Mouse (Mus musculus): Measurements from ENCODE around the gene Slc5a4b. TPM values are rescaled to one million over a fixed set of nuclear protein-coding genes. Genes with fewer than 3 reads are reported as not detected.

Gene Slc5a4b
- polyA plus RNA-seq, 1 experiment from 2014 or later: not detected

DNA sequence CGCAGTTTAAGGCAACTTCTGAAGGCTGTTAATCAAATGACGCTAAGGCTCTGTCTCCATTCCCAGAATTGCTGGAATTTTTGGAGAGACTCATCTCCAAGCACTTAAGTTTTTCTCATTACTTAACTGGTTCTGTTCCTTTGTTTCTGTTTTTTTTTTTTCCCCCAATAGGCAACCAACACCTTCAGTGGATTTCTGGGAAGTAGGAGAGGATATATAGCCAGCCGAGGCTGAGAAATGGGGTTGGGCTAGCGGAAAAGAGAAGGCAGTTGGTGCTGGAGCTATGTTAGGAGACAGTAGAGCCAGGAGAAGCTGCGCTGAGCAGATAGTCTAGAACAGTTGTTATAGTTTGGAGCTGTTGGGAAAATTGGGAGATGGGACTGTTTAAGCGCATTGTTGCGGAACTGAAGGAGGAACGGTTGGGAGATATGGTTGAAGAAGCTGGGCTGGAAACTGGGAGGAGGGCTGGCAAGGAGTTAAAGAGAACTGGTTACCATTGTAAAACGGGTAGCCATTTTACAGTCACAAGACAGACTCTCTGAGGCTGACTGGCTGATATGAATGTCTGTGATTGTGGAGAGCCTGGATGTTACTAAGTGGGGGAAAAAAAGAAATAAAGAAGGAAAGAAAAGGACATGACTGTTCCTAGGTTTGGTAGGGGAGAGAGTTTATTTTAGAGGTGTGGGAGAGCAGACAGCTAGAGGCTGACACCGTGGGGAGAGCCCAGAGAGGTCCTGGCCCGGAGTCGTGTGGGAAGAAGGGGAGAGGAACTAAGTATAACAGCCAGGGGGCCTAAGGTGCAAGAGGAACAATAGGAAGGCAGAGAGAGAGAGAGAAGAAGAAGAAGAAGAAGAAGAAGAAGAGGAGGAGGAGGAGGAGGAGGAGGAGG, 83.4 kb downstream of the Slc5a4b start:
- ATAC-seq (replicated peaks; ENCODE audit: low FRiP score, low TSS enrichment, low read depth): no peak
- Histone ChIP-seq H3K27me3 (replicated peaks; ENCODE audit: control insufficient read depth, insufficient read depth, low read length) (no peaks in the 10 kb centered on the region), H3K27ac (ENCODE audit: low read depth) (peak overlapping the region; percentile 47), H3K4me3 (ENCODE audit: low read depth, low read length) (no peak overlapping the region), H3K9me3 (ENCODE audit: control insufficient read depth, low read length) (no peaks in the 10 kb centered on the region), H3K36me3 (ENCODE audit: control insufficient read depth, insufficient read depth, low read length) (no peaks in the 10 kb centered on the region), H3K4me2 (ENCODE audit: low read length) (no peak overlapping the region), H3K9ac (ENCODE audit: low read length) (no peak overlapping the region), H3K4me1 (replicated peaks; ENCODE audit: control insufficient read depth, insufficient read depth, low read length) (peaks cover 2% of the 10 kb centered on the region; the same call in 1 of the 2 replicates)
- WGBS: 54% methylated on average over 12 of the region's 12 CpGs
- no peak for DNase-seq (ENCODE audit: low spot score)

DNA sequence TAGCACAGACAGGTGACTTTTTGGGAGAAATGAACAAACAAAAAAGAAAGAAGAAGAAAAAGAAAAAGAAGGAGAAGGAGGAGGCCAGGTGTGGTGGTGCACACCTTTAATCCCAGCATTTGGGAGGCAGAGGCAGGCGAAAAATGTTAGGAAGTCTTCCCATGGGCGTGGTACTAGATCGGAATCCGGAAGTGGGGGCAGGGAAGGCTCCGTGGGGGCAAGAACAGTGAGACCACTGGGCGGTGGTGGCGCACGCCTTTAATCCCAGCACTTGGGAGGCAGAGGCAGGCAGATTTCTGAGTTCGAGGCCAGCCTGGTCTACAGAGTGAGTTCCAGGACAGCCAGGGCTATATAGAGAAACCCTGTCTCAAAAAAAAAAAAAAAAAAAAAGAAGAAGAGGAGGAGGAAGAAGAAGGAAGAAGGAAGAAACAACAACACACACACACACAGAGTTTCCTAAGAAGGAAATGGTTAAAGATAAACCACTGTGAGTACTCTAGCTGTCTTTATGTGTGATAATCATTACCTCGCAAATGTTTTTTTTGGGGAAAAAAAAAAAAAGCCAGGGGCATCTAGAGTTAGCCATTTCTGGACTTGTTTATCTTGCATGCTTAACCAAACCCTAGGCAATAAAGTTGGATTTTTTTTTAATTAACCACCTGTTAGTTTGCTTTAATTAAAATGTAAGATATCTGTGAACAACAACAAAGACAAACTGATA, 85.1 kb downstream of the Slc5a4b start:
- H3K4me3 ChIP-seq (ENCODE audit: low read depth, low read length): no peak overlapping the region
- H3K36me3 ChIP-seq (ENCODE audit: control insufficient read depth, insufficient read depth, low read length): no peaks in the 10 kb centered on the region
- H3K4me2 ChIP-seq (ENCODE audit: low read length): no peak overlapping the region
- WGBS: 93% methylated on average over 10 of the region's 10 CpGs
- no peaks in the 10 kb centered on the region; the same call in 1 of the 2 replicates for H3K4me1 ChIP-seq (replicated peaks; ENCODE audit: control insufficient read depth, insufficient read depth, low read length)
- H3K27ac ChIP-seq (ENCODE audit: low read depth): no peak overlapping the region
- H3K9ac ChIP-seq (ENCODE audit: low read length): no peak overlapping the region
- no peaks in the 10 kb centered on the region for H3K9me3 ChIP-seq (ENCODE audit: control insufficient read depth, low read length)
- DNase-seq (ENCODE audit: low spot score) (no peak), ATAC-seq (replicated peaks; ENCODE audit: low FRiP score, low TSS enrichment, low read depth) (no peak)
- no peaks in the 10 kb centered on the region for H3K27me3 ChIP-seq (replicated peaks; ENCODE audit: control insufficient read depth, insufficient read depth, low read length)

DNA sequence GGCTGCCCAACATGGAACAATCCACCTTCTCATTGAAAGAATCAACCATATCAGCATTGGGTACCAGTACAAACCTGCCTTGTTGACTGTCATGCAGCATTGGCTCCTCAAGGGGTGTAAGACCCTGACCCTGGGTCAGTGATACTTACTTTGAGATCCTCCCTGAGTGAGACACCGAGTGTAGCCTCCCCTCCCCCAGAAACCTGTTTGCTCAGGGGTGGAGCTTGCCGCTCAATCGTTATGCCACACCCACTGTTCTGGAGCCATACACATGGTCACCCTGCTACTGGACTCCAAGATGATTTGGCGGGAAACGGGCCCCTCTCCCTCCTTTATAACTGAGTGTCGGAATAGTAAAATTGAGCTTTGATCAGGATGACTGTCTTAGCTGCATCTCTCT, 86.8 kb downstream of the Slc5a4b start:
- H3K36me3 ChIP-seq (ENCODE audit: control insufficient read depth, insufficient read depth, low read length): no peaks in the 10 kb centered on the region
- no peak overlapping the region for H3K27ac ChIP-seq (ENCODE audit: low read depth)
- no peaks in the 10 kb centered on the region for H3K27me3 ChIP-seq (replicated peaks; ENCODE audit: control insufficient read depth, insufficient read depth, low read length)
- DNase-seq (ENCODE audit: low spot score) (no peak), ATAC-seq (replicated peaks; ENCODE audit: low FRiP score, low TSS enrichment, low read depth) (no peak)
- H3K9ac ChIP-seq (ENCODE audit: low read length): no peak overlapping the region
- H3K4me3 ChIP-seq (ENCODE audit: low read depth, low read length): no peak overlapping the region
- H3K4me2 ChIP-seq (ENCODE audit: low read length): no peak overlapping the region
- WGBS: 93% methylated on average over 6 of the region's 6 CpGs
- H3K4me1 ChIP-seq (replicated peaks; ENCODE audit: control insufficient read depth, insufficient read depth, low read length): no peaks in the 10 kb centered on the region; the same call in 1 of the 2 replicates
- no peaks in the 10 kb centered on the region for H3K9me3 ChIP-seq (ENCODE audit: control insufficient read depth, low read length)

DNA sequence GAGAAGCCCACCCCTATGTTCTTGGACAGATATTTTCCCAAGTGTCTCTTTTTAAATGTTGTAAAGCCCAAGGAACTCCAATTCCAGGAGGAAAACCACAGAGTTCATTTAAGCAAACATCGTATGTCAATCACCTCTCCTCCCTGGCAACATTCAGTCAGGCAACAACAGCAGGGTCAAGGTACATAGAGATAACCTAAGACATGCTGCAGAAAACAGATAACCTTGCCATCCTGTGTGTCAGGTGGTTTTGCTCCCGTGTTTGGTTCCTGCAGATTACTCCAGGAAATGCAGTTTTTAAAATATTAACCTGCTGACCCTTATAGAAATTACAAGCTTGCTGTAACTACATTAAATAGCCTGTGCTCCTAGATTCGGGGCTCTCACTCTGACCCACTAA, 89.0 kb downstream of the Slc5a4b start:
- H3K36me3 ChIP-seq (ENCODE audit: control insufficient read depth, insufficient read depth, low read length): no peaks in the 10 kb centered on the region
- H3K4me1 ChIP-seq (replicated peaks; ENCODE audit: control insufficient read depth, insufficient read depth, low read length): no peaks in the 10 kb centered on the region
- ATAC-seq (replicated peaks; ENCODE audit: low FRiP score, low TSS enrichment, low read depth): no peak
- no peak overlapping the region for H3K27ac ChIP-seq (ENCODE audit: low read depth)
- no peak overlapping the region for H3K9ac ChIP-seq (ENCODE audit: low read length)
- WGBS: 47% methylated on average over 3 of the region's 3 CpGs
- H3K4me2 ChIP-seq (ENCODE audit: low read length): no peak overlapping the region
- H3K4me3 ChIP-seq (ENCODE audit: low read depth, low read length): no peak overlapping the region
- H3K27me3 ChIP-seq (replicated peaks; ENCODE audit: control insufficient read depth, insufficient read depth, low read length): no peaks in the 10 kb centered on the region
- H3K9me3 ChIP-seq (ENCODE audit: control insufficient read depth, low read length): no peaks in the 10 kb centered on the region
- DNase-seq (ENCODE audit: low spot score): no peak

DNA sequence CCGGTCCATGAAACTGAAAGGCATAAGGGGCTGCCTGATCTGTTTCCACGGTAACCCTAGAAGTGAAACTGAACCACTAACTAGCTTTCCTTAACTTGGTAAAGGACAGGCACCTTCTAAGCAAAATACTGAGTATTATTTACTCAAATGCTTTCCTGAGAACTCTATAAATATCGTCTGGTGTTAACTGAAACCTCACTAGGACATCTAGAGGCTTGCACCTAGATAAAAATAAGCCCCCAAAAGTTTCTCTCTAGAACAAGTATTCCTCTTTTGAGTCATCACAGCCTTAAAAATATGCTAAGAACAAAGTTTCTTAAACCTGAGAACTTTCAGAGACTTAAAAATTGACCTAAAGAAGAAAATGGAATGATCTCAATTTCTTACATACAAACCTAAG, 93.9 kb downstream of the Slc5a4b start:
- H3K36me3 ChIP-seq (ENCODE audit: control insufficient read depth, insufficient read depth, low read length): no peaks in the 10 kb centered on the region
- no peak overlapping the region for H3K4me2 ChIP-seq (ENCODE audit: low read length)
- no peak overlapping the region for H3K9ac ChIP-seq (ENCODE audit: low read length)
- no peak for ATAC-seq (replicated peaks; ENCODE audit: low FRiP score, low TSS enrichment, low read depth)
- no peaks in the 10 kb centered on the region for H3K27me3 ChIP-seq (replicated peaks; ENCODE audit: control insufficient read depth, insufficient read depth, low read length)
- H3K27ac ChIP-seq (ENCODE audit: low read depth): no peak overlapping the region
- H3K4me1 ChIP-seq (replicated peaks; ENCODE audit: control insufficient read depth, insufficient read depth, low read length): no peaks in the 10 kb centered on the region
- 87% methylated on average over 3 of the region's 3 CpGs for WGBS
- no peak overlapping the region for H3K4me3 ChIP-seq (ENCODE audit: low read depth, low read length)
- H3K9me3 ChIP-seq (ENCODE audit: control insufficient read depth, low read length): no peaks in the 10 kb centered on the region
- no peak for DNase-seq (ENCODE audit: low spot score)

DNA sequence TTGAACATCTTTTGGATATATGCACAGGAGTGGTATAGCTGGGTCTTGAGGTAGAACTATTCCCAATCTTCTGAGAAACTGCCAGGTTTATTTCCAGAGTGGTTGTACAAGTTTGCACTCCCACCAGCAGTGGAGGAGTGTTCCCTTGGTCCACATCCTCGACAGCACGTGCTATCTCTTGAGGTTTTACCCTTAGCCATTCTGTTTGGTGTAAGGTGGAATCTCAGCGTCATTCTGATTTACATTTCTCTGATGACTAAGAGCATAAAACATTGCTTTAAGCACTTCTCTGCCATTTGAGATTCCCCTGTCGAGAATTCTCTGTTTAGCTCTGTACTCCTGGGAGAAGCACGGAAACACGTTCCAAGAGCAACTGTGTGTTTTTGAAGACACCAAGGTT, 97.8 kb downstream of the Slc5a4b start:
- no peak overlapping the region for H3K9ac ChIP-seq (ENCODE audit: low read length)
- H3K4me1 ChIP-seq (replicated peaks; ENCODE audit: control insufficient read depth, insufficient read depth, low read length): no peaks in the 10 kb centered on the region
- WGBS: 73% methylated on average over 6 of the region's 6 CpGs
- no peak overlapping the region for H3K4me3 ChIP-seq (ENCODE audit: low read depth, low read length)
- H3K27me3 ChIP-seq (replicated peaks; ENCODE audit: control insufficient read depth, insufficient read depth, low read length): no peaks in the 10 kb centered on the region
- ATAC-seq (replicated peaks; ENCODE audit: low FRiP score, low TSS enrichment, low read depth) (no peak), DNase-seq (ENCODE audit: low spot score) (no peak)
- H3K4me2 ChIP-seq (ENCODE audit: low read length): no peak overlapping the region
- H3K36me3 ChIP-seq (ENCODE audit: control insufficient read depth, insufficient read depth, low read length): no peaks in the 10 kb centered on the region
- no peaks in the 10 kb centered on the region for H3K9me3 ChIP-seq (ENCODE audit: control insufficient read depth, low read length)
- no peak overlapping the region for H3K27ac ChIP-seq (ENCODE audit: low read depth)

DNA sequence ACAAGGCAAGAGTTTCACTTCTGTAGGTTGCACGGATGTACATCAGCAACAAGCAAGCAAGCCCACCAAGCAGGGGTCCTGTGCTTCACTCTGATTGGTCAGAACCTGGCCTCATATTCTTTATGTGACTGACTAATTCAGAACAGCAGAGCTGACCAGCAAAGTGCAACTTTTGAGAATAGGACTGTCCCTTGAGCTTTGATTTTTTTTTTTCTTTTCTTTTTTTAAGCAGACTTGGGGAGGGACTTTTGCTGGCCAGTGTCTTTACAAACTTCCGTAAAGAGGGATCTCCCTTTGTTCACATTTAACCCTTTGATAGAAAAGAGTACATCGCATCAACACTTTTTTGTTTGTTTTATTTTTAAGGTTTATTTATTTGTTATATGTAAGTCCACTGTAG, 100.9 kb downstream of the Slc5a4b start:
- Histone ChIP-seq H3K9me3 (ENCODE audit: control insufficient read depth, low read length) (no peaks in the 10 kb centered on the region), H3K4me1 (replicated peaks; ENCODE audit: control insufficient read depth, insufficient read depth, low read length) (no peaks in the 10 kb centered on the region), H3K27me3 (replicated peaks; ENCODE audit: control insufficient read depth, insufficient read depth, low read length) (no peaks in the 10 kb centered on the region), H3K4me3 (ENCODE audit: low read depth, low read length) (no peak overlapping the region), H3K4me2 (ENCODE audit: low read length) (no peak overlapping the region), H3K9ac (ENCODE audit: low read length) (no peak overlapping the region), H3K27ac (ENCODE audit: low read depth) (no peak overlapping the region), H3K36me3 (ENCODE audit: control insufficient read depth, insufficient read depth, low read length) (no peaks in the 10 kb centered on the region)
- 76% methylated on average over 3 of the region's 3 CpGs for WGBS
- no peak for ATAC-seq (replicated peaks; ENCODE audit: low FRiP score, low TSS enrichment, low read depth)
- no peak for DNase-seq (ENCODE audit: low spot score)

Measured in intestine, embryonic 14.5 days (tissue).